Mouse (Mus musculus) lung, postnatal 4 days (tissue): ENCODE results near the gene Zswim8.
A peak's percentile ranks its signal among the peaks of the same experiment; 100 is the strongest.
"Not testable (repeated sequence)": the region's sequence is repeated elsewhere in the genome, so short reads cannot be mapped to it uniquely, and the experiment has no call there.

Experiments
- DNase-seq, 2 experiments: peaks; one replicate each; pipeline ENCODE4 v3.0.0; 2021

The Zswim8 gene

DNA sequence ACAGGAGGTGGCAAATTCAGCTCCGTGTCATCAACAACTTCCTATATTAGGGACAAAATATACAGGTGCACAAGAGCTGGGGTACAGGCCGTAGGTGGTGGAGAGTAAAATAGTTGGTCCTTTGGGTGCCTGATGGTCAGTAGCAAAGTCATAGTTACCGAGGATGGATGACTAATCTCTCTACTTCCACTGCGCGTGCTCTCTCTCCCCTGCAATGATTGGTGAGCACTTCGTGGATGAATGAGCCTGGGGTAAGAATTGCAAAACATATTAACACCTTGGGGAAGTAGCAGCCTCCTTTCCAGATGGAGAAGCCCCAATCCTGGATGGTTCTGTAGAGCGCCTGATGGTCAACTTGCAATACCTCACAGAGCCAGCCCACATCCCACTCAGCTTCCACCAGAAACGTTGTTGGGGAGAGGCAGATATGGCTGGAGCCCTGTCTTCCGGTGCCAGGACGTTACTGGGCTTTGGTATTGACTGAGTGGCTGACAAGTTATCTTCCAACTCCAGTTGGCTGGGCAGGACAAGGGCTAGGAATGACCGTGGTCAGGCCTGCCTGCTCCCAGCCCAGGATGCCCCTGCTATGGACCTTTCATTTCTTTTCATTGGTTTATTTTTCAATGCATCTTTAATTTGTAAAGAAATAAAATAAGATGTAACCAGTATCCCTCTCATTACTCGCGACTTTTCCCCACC lies 13.0 kb upstream of the Zswim8 start:
- peak in 1 of 2 experiments; percentile 36 for DNase-seq

- peak; percentile 90 to 93 for DNase-seq
Measured at GRCm38 (mm10) chr14:20694884-20695760, 12.2 kb upstream of the Zswim8 start, which contains the start of gene Fut11. Gene Fut11 (plus strand): TSS chr14:20694968.

- no peak for DNase-seq
Measured at GRCm38 (mm10) chr14:20695761-20696520, 11.4 kb upstream of the Zswim8 start.

GRCm38 (mm10) chr14:20696986-20697385 lies 10.4 kb upstream of the Zswim8 start:
- DNase-seq: peak; percentile 53 to 69

- DNase-seq: no peak
Measured at GRCm38 (mm10) chr14:20698515-20698914, 8.8 kb upstream of the Zswim8 start.

GRCm38 (mm10) chr14:20700362-20700761 lies 7.0 kb upstream of the Zswim8 start:
- DNase-seq: no peak

DNA sequence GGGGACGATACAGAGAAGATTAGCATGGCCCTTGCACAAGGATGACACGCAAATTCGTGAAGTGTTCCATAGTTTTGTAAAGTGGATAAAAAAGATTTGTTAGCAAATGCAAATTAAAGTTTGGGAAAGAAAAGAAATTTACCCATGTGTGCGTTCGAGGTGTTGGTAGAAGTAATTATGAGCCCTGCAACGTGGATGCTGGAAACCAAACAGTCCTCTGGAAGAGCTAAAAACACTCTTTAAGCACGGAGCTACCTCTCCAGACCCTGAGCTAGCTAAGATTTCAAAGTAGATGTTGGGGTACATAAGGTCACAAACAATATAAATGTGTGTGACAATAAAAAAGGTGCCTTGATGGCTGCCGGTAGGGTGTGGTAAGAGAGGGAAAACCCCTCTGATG lies 5.8 kb upstream of the Zswim8 start:
- DNase-seq: no peak

- DNase-seq: no peak
Measured at GRCm38 (mm10) chr14:20702096-20702740, 5.1 kb upstream of the Zswim8 start.

- DNase-seq: peak; percentile 93 to 94
Measured at GRCm38 (mm10) chr14:20702741-20703381, 4.5 kb upstream of the Zswim8 start, which contains the start of gene Chchd1. Gene Chchd1 (plus strand): TSS chr14:20703006.

GRCm38 (mm10) chr14:20703461-20703860 lies 3.9 kb upstream of the Zswim8 start:
- DNase-seq: not testable (repeated sequence)

DNA sequence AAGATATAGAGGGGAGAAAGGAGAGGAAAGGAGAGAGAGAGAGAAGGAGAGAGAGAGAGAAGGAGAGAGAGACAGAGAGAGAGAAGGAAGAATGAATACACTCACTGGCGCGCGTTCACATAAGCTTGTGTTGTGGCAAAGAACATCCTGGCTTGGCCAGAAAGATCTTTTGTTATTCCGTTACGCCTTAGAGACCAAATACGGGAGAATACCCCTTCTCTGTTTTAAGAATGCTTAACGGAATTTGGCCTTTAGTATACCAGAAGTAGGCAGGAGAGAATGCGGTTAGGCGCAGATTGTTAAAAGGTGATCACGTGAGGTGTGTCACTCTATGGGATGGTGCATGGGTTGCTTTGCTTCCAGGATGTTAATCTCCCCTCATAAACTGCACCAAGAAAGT lies 887 bp downstream of the Zswim8 start:
- no peak for DNase-seq

- no peak for DNase-seq
Measured at GRCm38 (mm10) chr14:20713832-20714231, 6.5 kb downstream of the Zswim8 start.

- no peak for DNase-seq
Measured at GRCm38 (mm10) chr14:20718443-20718842, 11.1 kb downstream of the Zswim8 start.

GRCm38 (mm10) chr14:20719767-20720166 lies 12.4 kb downstream of the Zswim8 start:
- DNase-seq: no peak

GRCm38 (mm10) chr14:20721371-20721770 lies 14.0 kb downstream of the Zswim8 start:
- no peak for DNase-seq

GRCm38 (mm10) chr14:20723006-20723405 lies 15.7 kb downstream of the Zswim8 start:
- no peak for DNase-seq

DNA sequence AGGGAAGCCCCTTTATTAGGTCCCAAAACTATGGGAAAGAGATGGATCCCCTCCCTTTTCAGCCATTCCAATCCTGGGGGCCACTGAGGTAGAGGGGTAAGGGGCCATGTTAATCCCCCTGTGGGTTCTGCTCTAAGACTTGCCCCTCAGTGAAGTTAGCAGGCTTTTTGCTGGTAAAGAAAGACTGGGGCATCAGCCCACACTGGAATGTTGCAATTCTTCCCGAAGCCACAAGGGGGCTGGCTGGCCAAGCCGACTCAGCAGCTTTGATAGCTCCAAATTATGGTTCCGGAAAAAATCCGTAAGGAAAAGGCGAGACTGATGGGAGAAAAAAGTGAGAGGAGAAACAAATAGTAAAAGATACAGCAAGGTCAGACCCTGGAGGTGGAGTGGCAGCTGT lies 16.7 kb downstream of the Zswim8 start:
- peak; percentile 69 to 79 for DNase-seq

- no peak for DNase-seq
Measured at GRCm38 (mm10) chr14:20725660-20726339, 18.4 kb downstream of the Zswim8 start.

DNA sequence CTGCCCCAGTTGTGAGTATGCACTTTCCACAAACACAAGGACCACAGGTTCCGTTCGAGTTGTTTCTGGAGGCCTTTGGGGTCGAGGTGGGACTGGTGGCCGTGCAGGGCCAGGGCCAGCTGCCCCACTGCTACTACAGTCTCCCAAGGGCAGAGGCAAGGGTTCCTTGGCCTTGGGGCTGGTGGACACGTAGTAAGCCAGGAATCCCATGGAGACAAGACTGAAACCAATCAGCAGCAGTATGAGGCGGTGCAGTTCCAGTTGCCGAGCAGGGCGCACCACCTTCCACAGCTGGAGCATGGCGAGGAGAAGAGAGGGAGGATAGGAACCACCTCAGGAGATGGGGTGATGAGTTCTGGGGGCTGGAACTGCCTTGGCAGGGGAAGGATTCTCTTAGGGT lies 22.5 kb downstream of the Zswim8 start:
- no peak for DNase-seq

GRCm38 (mm10) chr14:20730853-20731602 lies 23.7 kb downstream of the Zswim8 start:
- DNase-seq: no peak
